Mouse (Mus musculus) liver, embryonic 14.5 days (tissue): ENCODE data around the gene Noc4l.

Experiments
- CTCF ChIP-seq: IDR thresholded peaks from 2 replicates; pipeline ENCODE4 v1.5.1; 2016; ENCODE audit warnings: antibody characterized with exemption, low read depth, control low read depth
- EP300 ChIP-seq: IDR thresholded peaks from 2 replicates; pipeline ENCODE4 v1.6.1; 2016; ENCODE audit warnings: antibody characterized with exemption, low read depth

DNA sequence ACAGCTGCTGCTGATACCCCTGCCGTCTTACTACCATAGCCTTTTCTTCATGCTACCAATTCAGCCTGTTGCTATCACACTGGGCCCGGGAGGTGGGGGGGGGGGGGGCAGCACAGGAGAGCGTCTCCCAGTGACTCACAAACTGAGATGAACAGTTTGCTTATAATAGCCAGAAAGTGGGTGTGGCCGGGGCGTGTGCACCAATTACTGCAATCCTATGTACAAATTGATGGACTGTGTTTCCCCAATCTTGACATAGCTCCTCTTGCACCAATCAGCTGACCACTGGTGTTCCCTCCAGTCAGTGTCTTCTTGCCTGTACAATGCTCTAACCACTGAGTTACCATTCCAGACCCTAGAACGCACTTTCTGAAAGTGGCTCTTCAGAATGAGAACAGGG lies 44.9 kb downstream of the Noc4l start:
- no peak for TF ChIP-seq CTCF
- no peak for TF ChIP-seq EP300
